Mouse (Mus musculus): ENCODE results near the gene Pomgnt1. TPM values are rescaled to one million over a fixed set of nuclear protein-coding genes. Genes with fewer than 3 reads are reported as not detected.

Pomgnt1 gene
- polyA plus RNA-seq, 1 experiment from 2014 or later = 26.6 TPM

GRCm38 (mm10) chr4:116142269-116142668 lies 18.6 kb downstream of the Pomgnt1 start:
- ATAC-seq (ENCODE audit: low FRiP score, low TSS enrichment) = no peak
- WGBS = 81% methylated on average over 7 of the region's 7 CpGs
- TF ChIP-seq EP300 (optimal IDR thresholded peaks at IDR 0.05) (no peak), CTCF (IDR thresholded peaks at IDR 0.05; ENCODE audit: low read depth) (no peak)

GRCm38 (mm10) chr4:116143317-116143811 lies 19.7 kb downstream of the Pomgnt1 start:
- ATAC-seq (ENCODE audit: low FRiP score, low TSS enrichment) (peak; percentile 35; the same call in 1 of the 2 replicates), DNase-seq (ENCODE audit: low spot score) (peak; percentile 45)
- Histone ChIP-seq H3K9ac (ENCODE audit: low read length) (peak overlapping the region; percentile 38; the same call in 1 of the 2 replicates), H3K4me2 (replicated peaks; ENCODE audit: low read depth) (peak overlapping the region; percentile 93), H3K4me3 (ENCODE audit: low read depth, low read length) (peak overlapping the region; percentile 58), H3K27me3 (ENCODE audit: control insufficient read depth, insufficient read depth, low read length) (no peaks in the 10 kb centered on the region), H3K4me1 (replicated peaks; ENCODE audit: control insufficient read depth, insufficient read depth) (no peaks in the 10 kb centered on the region), H3K27ac (replicated peaks) (no peak overlapping the region), H3K36me3 (ENCODE audit: control insufficient read depth, insufficient read depth, low read length) (no peaks in the 10 kb centered on the region), H3K9me3 (ENCODE audit: control insufficient read depth, low read length) (no peaks in the 10 kb centered on the region)
- no peak for TF ChIP-seq EP300 (optimal IDR thresholded peaks at IDR 0.05)
- TF ChIP-seq CTCF (IDR thresholded peaks at IDR 0.05; ENCODE audit: low read depth) = no peak
- 11% methylated on average over 7 of the region's 7 CpGs for WGBS

More at GRCm38 (mm10) chr4:116142269-116142668, 18.6 kb downstream of the Pomgnt1 start:
- Histone ChIP-seq H3K4me2 (replicated peaks; ENCODE audit: low read depth) (no peak overlapping the region), H3K4me3 (ENCODE audit: low read depth, low read length) (no peak overlapping the region), H3K27me3 (ENCODE audit: control insufficient read depth, insufficient read depth, low read length) (no peaks in the 10 kb centered on the region), H3K4me1 (replicated peaks; ENCODE audit: control insufficient read depth, insufficient read depth) (no peaks in the 10 kb centered on the region), H3K36me3 (ENCODE audit: control insufficient read depth, insufficient read depth, low read length) (no peaks in the 10 kb centered on the region), H3K27ac (replicated peaks) (no peak overlapping the region), H3K9ac (ENCODE audit: low read length) (no peak overlapping the region), H3K9me3 (ENCODE audit: control insufficient read depth, low read length) (no peaks in the 10 kb centered on the region)
- DNase-seq (ENCODE audit: low spot score) = no peak

- H3K9me3 ChIP-seq (ENCODE audit: control insufficient read depth, low read length) = no peaks in the 10 kb centered on the region
- no peaks in the 10 kb centered on the region for H3K36me3 ChIP-seq (ENCODE audit: control insufficient read depth, insufficient read depth, low read length)
- under 1% methylated on average over 47 of the region's 47 CpGs for WGBS
- no peak overlapping the region; the same call in 1 of the 2 replicates for H3K27ac ChIP-seq (replicated peaks)
- no peak for TF ChIP-seq EP300 (optimal IDR thresholded peaks at IDR 0.05)
- no peak for TF ChIP-seq CTCF (IDR thresholded peaks at IDR 0.05; ENCODE audit: low read depth)
- peak overlapping the region; percentile 93 for H3K4me2 ChIP-seq (replicated peaks; ENCODE audit: low read depth)
- peak; percentile 69 for DNase-seq (ENCODE audit: low spot score)
- peak overlapping the region; percentile 58 for H3K4me3 ChIP-seq (ENCODE audit: low read depth, low read length)
- H3K27me3 ChIP-seq (ENCODE audit: control insufficient read depth, insufficient read depth, low read length) = no peaks in the 10 kb centered on the region
- H3K4me1 ChIP-seq (replicated peaks; ENCODE audit: control insufficient read depth, insufficient read depth) = no peaks in the 10 kb centered on the region
- peak; percentile 58 for ATAC-seq (ENCODE audit: low FRiP score, low TSS enrichment)
- H3K9ac ChIP-seq (ENCODE audit: low read length) = peak overlapping the region; percentile 67
These were observed 20.5 kb downstream of the Pomgnt1 start for GRCm38 (mm10) chr4:116143891-116144717.

- WGBS = 23% methylated on average over 6 of the region's 6 CpGs
- Histone ChIP-seq H3K4me1 (replicated peaks; ENCODE audit: control insufficient read depth, insufficient read depth) (no peaks in the 10 kb centered on the region; the same call in none of the 2 replicates), H3K9ac (ENCODE audit: low read length) (peak overlapping the region; percentile 90), H3K4me3 (ENCODE audit: low read depth, low read length) (peak overlapping the region; percentile 77), H3K9me3 (ENCODE audit: control insufficient read depth, low read length) (no peaks in the 10 kb centered on the region), H3K27ac (replicated peaks) (peak overlapping the region; percentile 95), H3K36me3 (ENCODE audit: control insufficient read depth, insufficient read depth, low read length) (peaks cover 19% of the 10 kb centered on the region), H3K4me2 (replicated peaks; ENCODE audit: low read depth) (peak overlapping the region; percentile 65), H3K27me3 (ENCODE audit: control insufficient read depth, insufficient read depth, low read length) (no peaks in the 10 kb centered on the region)
- no peak for TF ChIP-seq EP300 (optimal IDR thresholded peaks at IDR 0.05)
- TF ChIP-seq CTCF (IDR thresholded peaks at IDR 0.05; ENCODE audit: low read depth) = no peak
- ATAC-seq (ENCODE audit: low FRiP score, low TSS enrichment) (no peak), DNase-seq (ENCODE audit: low spot score) (no peak)
These were observed 26.1 kb downstream of the Pomgnt1 start for GRCm38 (mm10) chr4:116149812-116150155.

GRCm38 (mm10) chr4:116150156-116150861 lies 26.7 kb downstream of the Pomgnt1 start:
- Histone ChIP-seq H3K27ac (replicated peaks) (peak overlapping the region; percentile 95), H3K36me3 (ENCODE audit: control insufficient read depth, insufficient read depth, low read length) (peaks cover 25% of the 10 kb centered on the region), H3K9ac (ENCODE audit: low read length) (peak overlapping the region; percentile 90), H3K4me1 (replicated peaks; ENCODE audit: control insufficient read depth, insufficient read depth) (no peaks in the 10 kb centered on the region; the same call in none of the 2 replicates), H3K4me3 (ENCODE audit: low read depth, low read length) (peak overlapping the region; percentile 77), H3K4me2 (replicated peaks; ENCODE audit: low read depth) (peak overlapping the region; percentile 65), H3K27me3 (ENCODE audit: control insufficient read depth, insufficient read depth, low read length) (no peaks in the 10 kb centered on the region), H3K9me3 (ENCODE audit: control insufficient read depth, low read length) (no peaks in the 10 kb centered on the region)
- ATAC-seq (ENCODE audit: low FRiP score, low TSS enrichment) (peak; percentile 91), DNase-seq (ENCODE audit: low spot score) (peak; percentile 83)
- WGBS = 0% methylated on average over 54 of the region's 73 CpGs
- TF ChIP-seq EP300 (optimal IDR thresholded peaks at IDR 0.05) (no peak), CTCF (IDR thresholded peaks at IDR 0.05; ENCODE audit: low read depth) (no peak)
